Mouse (Mus musculus): Measurements from ENCODE around the gene Igfbp2. TPM values are rescaled to one million over a fixed set of nuclear protein-coding genes. Genes with fewer than 3 reads are reported as not detected.

Igfbp2 gene
- polyA plus RNA-seq, 1 experiment from 2014 or later, result 43.3 TPM

DNA sequence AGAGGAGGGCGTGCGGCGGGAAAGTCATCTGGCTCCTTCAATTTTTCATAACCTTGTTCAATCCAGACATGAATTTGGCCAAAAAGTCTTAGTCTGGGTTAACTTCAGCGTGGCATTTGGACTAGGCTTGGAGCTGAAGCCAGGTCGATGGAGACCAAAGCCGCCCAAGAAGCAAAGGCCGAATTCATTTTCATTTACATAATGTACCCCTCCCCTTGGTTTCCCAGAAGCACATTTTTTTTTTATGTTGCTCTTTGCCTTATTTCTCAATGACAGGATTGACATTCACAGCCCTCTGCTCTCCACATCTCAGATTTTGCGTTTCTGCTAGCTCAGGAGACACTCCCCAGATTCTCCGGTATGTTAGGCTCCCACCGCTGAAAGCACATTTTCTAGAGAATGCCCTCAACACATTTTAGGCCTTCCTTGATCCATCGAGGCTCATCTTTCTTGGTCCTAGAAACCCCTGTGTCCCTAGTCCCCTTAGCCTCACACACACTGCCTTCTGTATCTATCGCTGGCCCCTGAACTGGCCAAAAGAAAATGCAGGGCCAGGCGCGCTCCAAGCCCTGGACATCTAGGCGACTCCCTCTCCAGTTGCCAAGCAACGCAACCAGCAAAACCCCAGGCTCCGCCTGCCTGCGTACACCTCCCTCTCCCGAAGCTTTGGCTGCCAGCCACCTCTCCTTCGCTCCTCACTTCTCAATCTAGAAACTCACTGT lies 46.5 kb downstream of the Igfbp2 start:
- Histone ChIP-seq H3K27ac (ENCODE audit: low read length) (peak overlapping the region; percentile 59), H3K4me3 (ENCODE audit: low read length) (peak overlapping the region; percentile 74), H3K36me3 (ENCODE audit: control insufficient read depth, insufficient read depth) (no peaks in the 10 kb centered on the region), H3K9ac (ENCODE audit: low read length) (peak overlapping the region; percentile 52), H3K4me1 (ENCODE audit: control insufficient read depth, insufficient read depth, low read length) (peaks cover 29% of the 10 kb centered on the region), H3K4me2 (ENCODE audit: low read depth, low read length) (peak overlapping the region; percentile 88), H3K9me3 (replicated peaks; ENCODE audit: control insufficient read depth, low read length) (no peaks in the 10 kb centered on the region), H3K27me3 (ENCODE audit: control insufficient read depth, insufficient read depth, low read length) (peaks cover 3% of the 10 kb centered on the region; the same call in 1 of the 2 replicates)
- under 1% methylated on average over 20 of the region's 20 CpGs for WGBS
- peak; percentile 56 for ATAC-seq (replicated peaks; ENCODE audit: extremely low read depth, insufficient read depth, low FRiP score)

DNA sequence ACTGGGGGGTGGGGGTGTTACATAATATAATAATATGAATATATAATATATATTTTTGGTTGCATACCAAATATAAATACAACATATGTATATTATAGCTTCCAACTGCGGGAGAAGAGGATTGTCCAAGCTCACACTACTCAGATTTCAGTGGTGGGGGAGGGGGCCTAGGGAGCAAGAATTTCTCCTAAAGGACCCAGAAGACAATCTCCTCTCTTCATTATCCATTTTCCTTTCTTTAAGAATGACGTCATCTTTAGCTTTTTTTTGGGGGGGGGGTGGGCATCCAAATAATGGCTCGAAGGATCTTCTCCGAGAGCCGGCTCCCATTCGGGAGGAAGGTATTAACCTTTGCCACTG lies 47.0 kb downstream of the Igfbp2 start:
- Histone ChIP-seq H3K4me2 (ENCODE audit: low read depth, low read length) (peak overlapping the region; percentile 88), H3K27me3 (ENCODE audit: control insufficient read depth, insufficient read depth, low read length) (peaks cover 3% of the 10 kb centered on the region; the same call in 1 of the 2 replicates), H3K9ac (ENCODE audit: low read length) (peak overlapping the region; percentile 38), H3K36me3 (ENCODE audit: control insufficient read depth, insufficient read depth) (no peaks in the 10 kb centered on the region), H3K4me1 (ENCODE audit: control insufficient read depth, insufficient read depth, low read length) (peaks cover 29% of the 10 kb centered on the region), H3K9me3 (replicated peaks; ENCODE audit: control insufficient read depth, low read length) (no peaks in the 10 kb centered on the region), H3K4me3 (ENCODE audit: low read length) (peak overlapping the region; percentile 74), H3K27ac (ENCODE audit: low read length) (peak overlapping the region; percentile 72)
- ATAC-seq (replicated peaks; ENCODE audit: extremely low read depth, insufficient read depth, low FRiP score), result no peak
- 0% methylated on average over 6 of the region's 6 CpGs for WGBS

GRCm38 (mm10) chr1:72871697-72872411 lies 47.6 kb downstream of the Igfbp2 start:
- no peak for ATAC-seq (replicated peaks; ENCODE audit: extremely low read depth, insufficient read depth, low FRiP score)
- WGBS, result under 1% methylated on average over 34 of the region's 34 CpGs
- Histone ChIP-seq H3K9me3 (replicated peaks; ENCODE audit: control insufficient read depth, low read length) (no peaks in the 10 kb centered on the region), H3K9ac (ENCODE audit: low read length) (peak overlapping the region; percentile 38), H3K27me3 (ENCODE audit: control insufficient read depth, insufficient read depth, low read length) (peaks cover 3% of the 10 kb centered on the region; the same call in 1 of the 2 replicates), H3K36me3 (ENCODE audit: control insufficient read depth, insufficient read depth) (no peaks in the 10 kb centered on the region), H3K4me2 (ENCODE audit: low read depth, low read length) (peak overlapping the region; percentile 88), H3K4me1 (ENCODE audit: control insufficient read depth, insufficient read depth, low read length) (peaks cover 29% of the 10 kb centered on the region), H3K27ac (ENCODE audit: low read length) (peak overlapping the region; percentile 72), H3K4me3 (ENCODE audit: low read length) (peak overlapping the region; percentile 74)

DNA sequence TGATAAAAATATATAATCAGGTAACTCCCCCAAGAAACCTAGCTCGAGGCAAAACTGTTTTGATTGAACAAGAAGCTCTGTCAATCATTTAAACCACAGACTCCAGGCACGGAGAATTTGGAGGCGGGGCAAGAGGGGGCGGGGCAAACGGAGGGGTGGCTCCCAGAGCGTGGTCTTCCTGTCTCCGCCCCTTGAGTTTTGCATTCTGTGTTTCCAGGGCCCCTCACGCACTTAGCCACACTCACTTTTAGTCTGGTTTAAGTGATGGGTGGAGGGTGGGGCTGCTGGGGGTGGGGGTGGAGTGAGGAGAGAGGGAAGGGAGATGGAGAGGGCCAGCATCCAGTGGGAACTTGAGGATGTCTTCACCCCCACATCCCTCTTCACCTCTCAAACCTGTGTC lies 48.2 kb downstream of the Igfbp2 start:
- ATAC-seq (replicated peaks; ENCODE audit: extremely low read depth, insufficient read depth, low FRiP score), result peak; percentile 45
- H3K9ac ChIP-seq (ENCODE audit: low read length), result peak overlapping the region; percentile 83; the same call in 1 of the 2 replicates
- WGBS, result 0% methylated on average over 8 of the region's 8 CpGs

GRCm38 (mm10) chr1:72873078-72873477 lies 48.8 kb downstream of the Igfbp2 start:
- peaks cover 3% of the 10 kb centered on the region; the same call in 1 of the 2 replicates for H3K27me3 ChIP-seq (ENCODE audit: control insufficient read depth, insufficient read depth, low read length)
- no peak for ATAC-seq (replicated peaks; ENCODE audit: extremely low read depth, insufficient read depth, low FRiP score)
- peak overlapping the region; percentile 88 for H3K4me2 ChIP-seq (ENCODE audit: low read depth, low read length)
- no peaks in the 10 kb centered on the region for H3K36me3 ChIP-seq (ENCODE audit: control insufficient read depth, insufficient read depth)
- H3K9ac ChIP-seq (ENCODE audit: low read length), result peak overlapping the region; percentile 83
- peak overlapping the region; percentile 74 for H3K4me3 ChIP-seq (ENCODE audit: low read length)
- H3K4me1 ChIP-seq (ENCODE audit: control insufficient read depth, insufficient read depth, low read length), result peaks cover 25% of the 10 kb centered on the region
- under 1% methylated on average over 16 of the region's 16 CpGs for WGBS
- H3K27ac ChIP-seq (ENCODE audit: low read length), result peak overlapping the region; percentile 87
- no peaks in the 10 kb centered on the region for H3K9me3 ChIP-seq (replicated peaks; ENCODE audit: control insufficient read depth, low read length)

More for the DNA sequence above, 48.2 kb downstream of the Igfbp2 start:
- Histone ChIP-seq H3K4me3 (ENCODE audit: low read length) (peak overlapping the region; percentile 74), H3K4me2 (ENCODE audit: low read depth, low read length) (peak overlapping the region; percentile 88), H3K27me3 (ENCODE audit: control insufficient read depth, insufficient read depth, low read length) (peaks cover 3% of the 10 kb centered on the region; the same call in 1 of the 2 replicates), H3K36me3 (ENCODE audit: control insufficient read depth, insufficient read depth) (no peaks in the 10 kb centered on the region), H3K9me3 (replicated peaks; ENCODE audit: control insufficient read depth, low read length) (no peaks in the 10 kb centered on the region), H3K27ac (ENCODE audit: low read length) (peak overlapping the region; percentile 87; the same call in 1 of the 2 replicates), H3K4me1 (ENCODE audit: control insufficient read depth, insufficient read depth, low read length) (peaks cover 25% of the 10 kb centered on the region)

DNA sequence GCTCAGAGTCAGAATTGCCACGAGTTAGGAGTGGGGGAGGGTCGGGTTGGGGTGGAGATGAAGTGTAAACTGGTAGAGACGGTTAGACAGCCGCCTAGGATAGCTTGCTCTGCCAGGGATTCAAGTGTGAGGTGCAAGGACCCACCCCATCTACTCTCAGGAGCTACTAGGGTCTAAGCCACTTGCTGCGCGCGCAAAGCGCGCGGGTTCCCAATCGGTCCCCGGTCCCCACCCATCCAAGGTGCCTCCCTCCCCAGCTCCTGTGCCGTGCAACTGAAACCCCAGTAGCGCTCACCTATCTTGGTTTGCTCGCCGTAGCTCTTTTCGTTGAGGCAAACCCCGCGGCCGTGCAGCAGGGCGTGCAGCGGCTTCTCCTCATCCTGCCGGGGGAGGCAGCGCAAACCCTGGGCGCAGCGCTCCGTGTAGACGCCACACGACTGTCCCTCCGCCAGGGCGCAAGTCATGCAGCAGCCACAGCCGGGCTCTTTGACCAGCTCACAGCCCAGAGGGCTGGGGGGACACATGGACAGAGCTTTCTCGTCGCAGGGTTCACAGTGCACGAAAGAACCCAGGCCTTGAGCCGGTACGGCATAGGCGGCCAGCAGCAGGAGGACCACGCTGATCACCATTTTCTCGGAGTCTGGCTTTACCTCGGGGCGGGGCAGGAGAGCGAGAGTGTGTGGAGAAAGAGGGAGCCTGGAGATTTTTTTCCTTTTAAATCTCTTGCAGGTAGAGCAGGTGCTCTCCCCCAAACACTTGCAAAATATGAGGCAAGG lies 49.4 kb downstream of the Igfbp2 start:
- no peaks in the 10 kb centered on the region for H3K9me3 ChIP-seq (replicated peaks; ENCODE audit: control insufficient read depth, low read length)
- H3K4me3 ChIP-seq (ENCODE audit: low read length), result peak overlapping the region; percentile 74
- H3K4me2 ChIP-seq (ENCODE audit: low read depth, low read length), result peak overlapping the region; percentile 88
- H3K27me3 ChIP-seq (ENCODE audit: control insufficient read depth, insufficient read depth, low read length), result peaks cover 3% of the 10 kb centered on the region; the same call in 1 of the 2 replicates
- H3K27ac ChIP-seq (ENCODE audit: low read length), result peak overlapping the region; percentile 87
- H3K4me1 ChIP-seq (ENCODE audit: control insufficient read depth, insufficient read depth, low read length), result peaks cover 29% of the 10 kb centered on the region
- no peaks in the 10 kb centered on the region for H3K36me3 ChIP-seq (ENCODE audit: control insufficient read depth, insufficient read depth)
- WGBS, result under 1% methylated on average over 43 of the region's 43 CpGs
- ATAC-seq (replicated peaks; ENCODE audit: extremely low read depth, insufficient read depth, low FRiP score), result peak; percentile 6; the same call in 1 of the 2 replicates
- H3K9ac ChIP-seq (ENCODE audit: low read length), result peak overlapping the region; percentile 83

- Histone ChIP-seq H3K9me3 (replicated peaks; ENCODE audit: control insufficient read depth, low read length) (no peaks in the 10 kb centered on the region), H3K4me1 (ENCODE audit: control insufficient read depth, insufficient read depth, low read length) (peaks cover 25% of the 10 kb centered on the region), H3K36me3 (ENCODE audit: control insufficient read depth, insufficient read depth) (no peaks in the 10 kb centered on the region), H3K4me3 (ENCODE audit: low read length) (peak within 1 kb of the TSS; percentile 74), H3K9ac (ENCODE audit: low read length) (peak within 1 kb of the TSS; percentile 83), H3K27ac (ENCODE audit: low read length) (peak within 1 kb of the TSS; percentile 87), H3K27me3 (ENCODE audit: control insufficient read depth, insufficient read depth, low read length) (peaks cover 3% of the 10 kb centered on the region; the same call in 1 of the 2 replicates), H3K4me2 (ENCODE audit: low read depth, low read length) (peak within 1 kb of the TSS; percentile 88)
- WGBS, result 1% methylated on average over 38 of the region's 38 CpGs
- peak; percentile 34; the same call in 1 of the 2 replicates for ATAC-seq (replicated peaks; ENCODE audit: extremely low read depth, insufficient read depth, low FRiP score)
Measured at GRCm38 (mm10) chr1:72874287-72875211, 50.2 kb downstream of the Igfbp2 start, which contains the start of gene Igfbp5. Gene Igfbp5, minus strand, starts transcription at chr1:72874884.

GRCm38 (mm10) chr1:72875708-72876107 lies 51.4 kb downstream of the Igfbp2 start:
- H3K9me3 ChIP-seq (replicated peaks; ENCODE audit: control insufficient read depth, low read length), result no peaks in the 10 kb centered on the region
- no peak overlapping the region for H3K27ac ChIP-seq (ENCODE audit: low read length)
- H3K9ac ChIP-seq (ENCODE audit: low read length), result no peak overlapping the region
- H3K27me3 ChIP-seq (ENCODE audit: control insufficient read depth, insufficient read depth, low read length), result peaks cover 3% of the 10 kb centered on the region; the same call in 1 of the 2 replicates
- H3K4me2 ChIP-seq (ENCODE audit: low read depth, low read length), result no peak overlapping the region; the same call in 1 of the 2 replicates
- H3K4me1 ChIP-seq (ENCODE audit: control insufficient read depth, insufficient read depth, low read length), result peaks cover 20% of the 10 kb centered on the region
- 32% methylated on average over 3 of the region's 3 CpGs for WGBS
- H3K4me3 ChIP-seq (ENCODE audit: low read length), result no peak overlapping the region
- no peak for ATAC-seq (replicated peaks; ENCODE audit: extremely low read depth, insufficient read depth, low FRiP score)
- H3K36me3 ChIP-seq (ENCODE audit: control insufficient read depth, insufficient read depth), result no peaks in the 10 kb centered on the region
